Mouse (Mus musculus) spleen, adult 2 months (tissue): ENCODE data around the gene Togaram1. TPM values are rescaled to one million over a fixed set of nuclear protein-coding genes. Genes with fewer than 3 reads are reported as not detected.

Experiments
- DNase-seq, 2 experiments: peaks; one replicate each; pipeline versions ENCODE4 v3.0.0 to v3.0.0-alpha.2; 2012 to 2021; ENCODE audit warnings: low spot score in 2 of 2, low read depth in 1 of 2
- H3K27ac ChIP-seq: fragments of 200-500 bp; 2 replicates; pipeline ENCODE4 v1.5.1; 2012; ENCODE audit warnings: low read length, inconsistent platforms; ENCODE audit not compliant: insufficient read depth
- H3K27me3 ChIP-seq: fragments of 200-500 bp; 2 replicates; pipeline ENCODE4 v1.6.1; 2012; ENCODE audit warnings: mild to moderate bottlenecking, moderate library complexity, low read length, inconsistent platforms; ENCODE audit not compliant: control insufficient read depth, insufficient read depth
- H3K36me3 ChIP-seq: fragments of 200-500 bp; 2 replicates; pipeline ENCODE4 v1.6.1; 2012; ENCODE audit warnings: mild to moderate bottlenecking, low read length, inconsistent platforms; ENCODE audit not compliant: control insufficient read depth, insufficient read depth
- H3K4me1 ChIP-seq: fragments of 200-500 bp; 2 replicates; pipeline ENCODE4 v1.6.1; 2011; ENCODE audit warnings: inconsistent platforms; ENCODE audit not compliant: control insufficient read depth, insufficient read depth, insufficient read length
- H3K4me3 ChIP-seq: fragments of 200-500 bp; 2 replicates; pipeline ENCODE4 v1.5.1; 2011; ENCODE audit warnings: mild to moderate bottlenecking, inconsistent platforms; ENCODE audit not compliant: insufficient read depth, insufficient read length; ENCODE audit errors: extremely low read depth
- CTCF ChIP-seq: fragments of 200-500 bp; IDR thresholded peaks from 2 replicates; pipeline ENCODE4 v1.5.1; 2011; ENCODE audit warnings: mild to moderate bottlenecking, inconsistent platforms; ENCODE audit not compliant: insufficient read depth, insufficient read length, insufficient replicate concordance; ENCODE audit errors: extremely low read depth
- POLR2A ChIP-seq: fragments of 200-500 bp; IDR thresholded peaks from 2 replicates; pipeline ENCODE4 v1.6.1; 2011; ENCODE audit warnings: low read depth, low read length, inconsistent platforms
- WGBS: fragments of 180-500 bp; shearing (Covaris S2); methylation state at CpG from one replicate; pipeline ENCODE4 v1.1.7; 2018; 5-methylcytosine and 5-hydroxymethylcytosine counted together
- polyA plus RNA-seq: library from polyadenylated mRNA; depleted of rRNA; stranded (reverse); fragments of >200 nt; gene quantifications from 2 replicates; pipeline ENCODE4 v1.2.3, GENCODE M21; 2012; rRNA removed

The Togaram1 gene
- 2.5 and 3.4 TPM in 2 replicates for polyA plus RNA-seq

DNA sequence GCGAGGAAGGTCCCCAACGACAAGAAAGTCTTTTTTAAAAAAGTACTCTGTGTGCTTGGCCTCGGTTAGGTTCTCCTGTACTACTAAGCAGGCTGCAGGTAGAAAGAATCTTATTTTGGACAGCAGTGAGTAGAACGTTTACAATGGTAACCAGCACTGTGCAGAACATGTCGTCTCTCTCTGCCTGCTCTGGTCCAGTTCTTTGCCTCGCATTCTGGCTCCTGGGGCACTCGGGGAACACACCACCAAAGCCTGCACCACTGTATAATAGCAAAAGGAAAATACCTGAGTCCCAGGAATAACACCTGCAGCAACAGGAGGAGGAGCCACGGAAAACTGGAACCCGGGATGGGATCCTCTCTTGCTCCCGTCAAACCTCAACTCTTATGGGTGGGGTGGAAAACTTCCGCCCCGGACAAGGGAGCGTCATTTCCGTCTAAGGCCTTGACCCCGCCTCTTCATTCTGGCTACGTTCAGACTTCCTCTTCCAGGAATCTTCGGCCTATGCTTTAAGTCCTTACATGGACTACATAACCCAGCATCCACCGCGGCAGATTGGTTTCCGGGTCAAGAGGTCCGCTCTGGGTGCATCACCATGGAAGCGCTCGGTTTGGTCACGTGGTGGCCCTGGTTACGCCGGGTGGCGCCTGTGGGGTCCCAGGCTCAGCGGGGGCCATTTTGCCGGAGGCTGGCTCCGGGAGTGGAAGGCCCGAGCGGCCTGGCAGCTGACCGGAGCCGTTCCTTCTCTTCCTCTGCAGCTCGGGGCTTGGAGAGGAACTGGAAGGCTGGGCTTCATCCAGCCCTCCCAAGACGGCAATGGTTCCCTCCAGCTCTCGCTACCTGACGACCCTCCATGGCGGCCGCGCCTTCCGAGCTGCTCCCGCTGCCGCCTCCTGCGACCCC, at the start of gene Togaram1, which contains the start of gene Klhl28:
Gene Togaram1 (plus strand): TSS at position 681 of the 903 bp plus-strand sequence.
Gene Klhl28 (minus strand): TSS at position 411 of the 903 bp plus-strand sequence.
- Histone ChIP-seq H3K27me3 (no peaks in the 10 kb centered on the region), H3K4me1 (peaks cover 4% of the 10 kb centered on the region; the same call in 1 of the 2 replicates)

DNA sequence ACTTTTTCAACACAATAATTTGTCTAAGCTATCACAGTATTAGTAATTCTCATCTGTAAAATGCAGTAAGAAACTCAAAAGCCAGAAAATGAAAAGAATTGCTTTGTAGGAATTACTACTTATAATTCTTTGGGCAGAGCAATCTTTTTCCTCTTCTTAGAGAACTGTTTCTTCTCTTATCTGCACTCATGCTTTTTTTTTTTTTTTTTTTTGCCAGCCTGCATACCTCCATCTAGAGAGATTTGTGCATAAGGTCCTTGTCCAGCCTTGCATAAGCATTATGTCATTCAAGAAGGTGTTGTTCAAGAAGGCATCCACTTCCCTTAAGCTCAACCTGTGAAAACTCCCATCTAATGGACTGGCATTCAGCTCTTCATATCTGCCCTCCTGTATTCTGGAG, 48.9 kb upstream of the Togaram1 start:
- H3K4me3 ChIP-seq: no peak overlapping the region
- peaks cover 4% of the 10 kb centered on the region; the same call in 1 of the 2 replicates for H3K27me3 ChIP-seq
- no peak for DNase-seq
- H3K27ac ChIP-seq: no peak overlapping the region
- TF ChIP-seq CTCF (no peak), POLR2A (no peak)
- no peaks in the 10 kb centered on the region for H3K4me1 ChIP-seq
- H3K36me3 ChIP-seq: no peaks in the 10 kb centered on the region

More for the DNA sequence above, at the start of gene Togaram1, which contains the start of gene Klhl28:
- TF ChIP-seq CTCF (no peak), POLR2A (peak; percentile 71)
- peak; percentile 99 to 100 for DNase-seq
- under 1% methylated on average over 45 of the region's 45 CpGs for whole genome bisulfite sequencing
- peak within 1 kb of the TSS; percentile 75 for H3K27ac ChIP-seq
- H3K36me3 ChIP-seq: no peaks in the 10 kb centered on the region
- H3K4me3 ChIP-seq: peak within 1 kb of the TSS; percentile 90

DNA sequence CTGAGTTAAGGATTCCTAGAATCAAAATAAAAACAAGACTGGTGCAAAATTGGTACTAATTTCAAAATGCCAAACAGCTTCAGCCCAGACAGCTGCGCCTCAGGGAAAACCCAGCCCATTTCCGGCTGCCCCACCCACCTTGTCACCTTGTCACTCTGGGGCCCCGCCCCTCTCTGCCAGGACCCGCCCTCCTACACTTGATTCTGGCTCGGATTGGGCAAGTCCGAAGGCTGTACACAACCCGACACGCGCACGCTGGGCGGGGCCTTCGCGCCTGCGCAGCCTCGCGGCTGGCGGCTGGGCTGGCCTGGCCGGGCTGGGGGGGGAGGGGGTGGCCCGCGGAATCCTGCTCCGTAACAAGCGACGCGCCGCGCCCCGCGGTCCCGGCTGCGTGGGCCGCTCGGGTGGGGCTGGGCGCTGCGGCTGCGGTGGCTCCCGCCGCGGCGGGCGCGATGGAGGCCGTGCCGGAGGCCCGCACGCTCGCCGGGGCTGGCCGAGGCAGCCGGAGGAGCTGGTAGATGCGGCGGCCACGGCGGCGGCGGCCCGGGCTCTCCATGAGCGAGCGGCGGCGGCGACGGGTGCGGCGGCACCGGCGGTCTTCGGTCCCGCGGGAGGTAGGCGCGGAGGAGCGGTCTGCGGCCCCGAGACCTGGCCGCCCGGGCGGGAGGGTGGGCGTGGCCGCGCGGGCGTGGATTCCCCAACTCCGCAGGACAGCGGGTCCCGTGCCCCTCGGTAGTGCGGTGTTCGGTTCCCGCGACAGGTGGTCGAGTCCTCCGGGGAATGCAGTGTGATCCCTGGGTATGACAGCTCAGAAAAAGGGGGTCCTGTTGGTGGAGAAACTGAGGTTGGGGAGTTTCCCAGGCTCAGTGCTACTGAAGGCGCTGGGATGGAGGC, 47.8 kb upstream of the Togaram1 start, which contains the start of gene Gm527:
Gene Gm527 (plus strand): TSS at position 329 of the 894 bp plus-strand sequence.
- Histone ChIP-seq H3K4me3 (peak within 1 kb of the TSS; percentile 62), H3K27ac (0 out of 2 replicates have a peak within 1 kb of the TSS, but pooled peaks have one; percentile 28), H3K27me3 (peaks cover 4% of the 10 kb centered on the region; the same call in 1 of the 2 replicates), H3K4me1 (no peaks in the 10 kb centered on the region), H3K36me3 (no peaks in the 10 kb centered on the region)
- TF ChIP-seq POLR2A: no peak
- TF ChIP-seq CTCF: no peak
- under 1% methylated on average over 70 of the region's 93 CpGs for WGBS
- peak; percentile 91 to 94 for DNase-seq

DNA sequence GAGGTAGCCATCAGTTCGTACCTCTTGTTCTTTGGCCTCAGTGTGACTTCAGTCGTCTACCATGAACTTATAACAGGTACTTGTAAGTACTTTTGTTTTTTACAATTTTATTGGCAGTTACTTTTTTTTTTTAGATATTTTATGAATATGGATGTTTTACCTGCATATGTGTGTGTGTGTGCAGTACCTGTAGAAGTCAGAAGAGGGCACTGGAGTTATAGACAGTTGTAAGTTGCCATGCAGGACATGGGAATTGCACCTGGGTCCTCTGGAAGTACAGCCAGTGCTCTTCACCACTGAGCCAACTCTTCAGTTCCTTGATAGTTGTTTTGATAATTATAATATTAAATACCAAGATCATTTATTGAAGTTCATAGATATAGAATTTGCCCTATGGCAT, 28.1 kb upstream of the Togaram1 start:
- H3K4me3 ChIP-seq: no peak overlapping the region
- DNase-seq: no peak
- H3K27ac ChIP-seq: no peak overlapping the region
- no peak for TF ChIP-seq POLR2A
- TF ChIP-seq CTCF: no peak
- H3K27me3 ChIP-seq: no peaks in the 10 kb centered on the region
- no peaks in the 10 kb centered on the region for H3K4me1 ChIP-seq
- WGBS: 88% methylated on average over 2 of the region's 2 CpGs
- no peaks in the 10 kb centered on the region; the same call in 1 of the 2 replicates for H3K36me3 ChIP-seq

DNA sequence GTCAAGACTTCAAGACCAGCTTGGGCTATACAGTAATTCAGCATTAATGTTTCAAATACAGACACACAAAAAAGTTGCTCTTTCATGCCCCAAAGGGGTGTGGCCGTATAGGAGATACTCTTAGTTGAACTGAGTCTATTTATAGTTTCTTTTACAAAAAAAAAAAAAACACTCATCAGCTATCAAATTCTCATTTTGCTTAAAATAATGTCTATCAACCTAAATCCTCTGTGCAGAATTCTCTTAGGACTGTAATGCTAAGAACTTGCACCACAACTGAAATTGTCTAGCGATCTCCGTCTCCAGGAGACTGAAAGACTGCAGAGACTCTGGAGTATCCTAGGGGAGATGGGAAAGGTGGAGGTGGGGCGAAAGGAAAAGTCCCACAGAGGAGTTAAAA, 1.0 kb upstream of the Togaram1 start:
- Histone ChIP-seq H3K4me1 (peaks cover 4% of the 10 kb centered on the region; the same call in 1 of the 2 replicates), H3K4me3 (peak overlapping the region; percentile 87), H3K36me3 (no peaks in the 10 kb centered on the region), H3K27ac (peak overlapping the region; percentile 75; the same call in 1 of the 2 replicates), H3K27me3 (no peaks in the 10 kb centered on the region)
- 8% methylated on average over 4 of the region's 4 CpGs for WGBS
- no peak for DNase-seq
- TF ChIP-seq POLR2A: no peak
- no peak for TF ChIP-seq CTCF

DNA sequence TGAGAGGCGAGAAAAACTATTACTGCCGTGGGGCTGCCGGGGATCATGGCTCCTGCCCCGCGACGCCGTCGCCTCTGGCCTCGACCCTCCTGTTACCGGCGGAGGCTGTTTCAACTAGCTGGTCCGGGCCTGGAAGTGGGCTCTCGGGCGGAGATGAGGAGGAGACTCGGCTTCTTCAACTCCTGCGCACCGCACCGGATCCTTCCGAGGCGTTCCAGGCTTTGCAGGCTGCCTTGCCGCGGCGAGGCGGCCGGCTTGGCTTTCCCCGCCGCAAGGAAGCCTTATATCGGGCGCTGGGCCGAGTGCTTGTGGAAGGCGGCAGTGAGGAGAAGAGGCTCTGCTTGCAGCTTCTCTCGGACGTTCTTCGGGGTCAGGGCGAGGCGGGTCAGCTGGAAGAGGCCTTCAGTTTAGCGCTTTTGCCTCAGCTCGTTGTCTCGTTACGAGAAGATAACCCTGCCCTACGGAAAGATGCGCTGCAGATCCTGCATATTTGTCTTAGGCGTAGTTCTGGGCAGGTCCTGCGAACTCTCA, 562 bp downstream of the Togaram1 start:
- H3K27me3 ChIP-seq: no peaks in the 10 kb centered on the region
- H3K4me3 ChIP-seq: peak overlapping the region; percentile 90
- DNase-seq: peak in 1 of 2 experiments; percentile 38
- H3K27ac ChIP-seq: peak overlapping the region; percentile 69
- no peak for TF ChIP-seq CTCF
- no peak for TF ChIP-seq POLR2A
- under 1% methylated on average over 44 of the region's 44 CpGs for WGBS
- H3K4me1 ChIP-seq: peaks cover 4% of the 10 kb centered on the region; the same call in 1 of the 2 replicates
- no peaks in the 10 kb centered on the region for H3K36me3 ChIP-seq
